Mouse (Mus musculus): ENCODE measurements at regions not wholly inside any gene's neighbourhood (a gene's known extent, or its start where the extent isn't known, plus 50 kb on each side); places are given as distances from the start of the nearest gene placed in this dataset.

DNA sequence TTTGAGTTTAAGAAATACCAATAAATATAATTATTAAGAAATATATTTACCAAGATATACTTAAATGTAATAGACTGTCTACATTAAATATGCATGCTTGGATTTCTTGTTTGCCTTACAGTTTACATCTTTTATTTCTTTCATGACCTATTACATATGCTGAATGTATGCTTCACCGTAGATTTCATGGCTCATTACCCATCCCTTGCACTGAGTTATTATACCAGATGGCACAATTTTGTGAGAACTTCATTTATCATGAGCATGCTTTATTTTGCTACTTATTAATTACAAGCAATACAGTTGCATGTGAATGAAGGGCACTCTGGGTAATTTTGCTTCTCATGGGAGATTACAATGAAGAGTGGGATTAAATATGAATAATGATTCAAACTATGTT, 856.0 kb upstream of the Nectin3 start:
- WGBS = 73% methylated on average over 1 of the region's 1 CpGs
- Histone ChIP-seq H3K9me3 (no peaks in the 10 kb centered on the region), H3K27me3 (replicated peaks) (no peaks in the 10 kb centered on the region), H3K36me3 (replicated peaks) (no peaks in the 10 kb centered on the region), H3K4me1 (no peaks in the 10 kb centered on the region), H3K9ac (no peak overlapping the region), H3K4me3 (no peak overlapping the region), H3K27ac (no peak overlapping the region), H3K4me2 (no peak overlapping the region)
- no peak for ATAC-seq (replicated peaks)

DNA sequence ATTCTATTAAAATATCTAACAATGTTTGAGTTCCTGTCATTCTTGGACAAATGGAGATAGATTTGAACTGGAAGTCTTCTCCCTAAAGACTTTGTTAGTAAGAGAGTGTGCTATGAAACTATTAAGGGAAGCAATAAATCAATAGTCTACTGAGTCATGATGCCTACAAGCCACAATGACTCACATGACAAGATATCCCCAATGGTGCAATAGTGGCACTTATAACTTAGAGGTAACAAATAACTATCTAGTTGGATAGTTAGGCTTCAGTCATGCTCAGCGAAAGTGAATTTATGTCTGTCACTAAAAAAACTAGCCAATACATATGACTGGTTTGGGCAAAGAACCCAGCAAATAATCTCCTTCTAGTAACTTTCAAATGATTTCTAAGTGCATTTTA, 889.1 kb upstream of the Dppa4 start:
- 88% methylated on average over 1 of the region's 1 CpGs for WGBS
- H3K9me3 ChIP-seq = no peaks in the 10 kb centered on the region
- no peak overlapping the region for H3K27ac ChIP-seq
- no peaks in the 10 kb centered on the region for H3K4me1 ChIP-seq
- H3K9ac ChIP-seq = no peak overlapping the region
- ATAC-seq (replicated peaks) = no peak
- no peaks in the 10 kb centered on the region for H3K27me3 ChIP-seq (replicated peaks)
- H3K36me3 ChIP-seq (replicated peaks) = no peaks in the 10 kb centered on the region
- no peak overlapping the region for H3K4me3 ChIP-seq
- no peak overlapping the region for H3K4me2 ChIP-seq

DNA sequence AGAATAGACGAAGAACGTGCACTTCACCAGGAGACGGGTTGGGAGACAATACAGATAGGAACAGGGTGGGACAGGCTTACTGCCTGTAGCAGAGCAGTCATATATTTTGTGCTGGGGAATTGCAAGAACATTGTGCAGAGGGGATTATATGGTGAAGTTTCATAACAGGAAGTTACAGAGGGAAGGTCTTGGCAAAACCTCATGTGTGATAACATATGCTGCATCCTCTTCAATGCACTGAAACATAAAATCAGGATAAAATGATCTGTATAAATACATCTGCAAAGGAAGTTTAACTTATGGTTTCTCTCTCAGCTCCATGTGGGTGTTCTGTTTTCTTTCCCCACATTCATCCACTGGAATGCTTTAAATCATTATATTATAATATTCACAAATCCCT, 876.5 kb upstream of the Dppa4 start:
- H3K4me1 ChIP-seq = no peaks in the 10 kb centered on the region

DNA sequence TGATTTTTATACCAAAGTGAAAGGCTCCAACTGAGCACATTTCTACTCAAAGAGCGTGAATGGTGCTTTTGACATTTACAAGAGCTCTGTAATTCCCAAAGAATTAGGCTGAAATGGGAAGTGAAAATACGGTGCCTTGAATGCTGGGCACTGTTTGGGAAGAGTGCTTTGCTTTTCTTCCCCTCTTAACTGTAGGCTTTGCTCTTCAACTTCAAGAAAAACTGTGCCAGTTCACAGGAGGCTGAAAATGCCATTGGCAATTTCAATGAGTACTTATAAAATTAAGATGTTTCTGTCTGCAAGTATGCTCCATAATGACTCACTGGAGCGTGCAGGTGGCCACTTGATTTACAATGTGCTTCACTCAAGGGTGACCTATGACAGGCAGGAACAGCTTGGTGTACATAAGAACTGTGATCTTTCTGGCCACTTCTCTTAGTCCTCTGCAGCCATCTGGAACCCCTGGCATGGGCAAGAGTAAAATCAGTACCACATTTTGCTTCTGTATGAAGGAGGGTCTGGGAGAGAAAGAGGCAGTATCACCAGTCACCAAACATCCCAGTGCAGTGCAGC, 864.8 kb upstream of the Dppa4 start:
- no peaks in the 10 kb centered on the region for H3K36me3 ChIP-seq (replicated peaks)
- H3K4me1 ChIP-seq = no peaks in the 10 kb centered on the region; the same call in 1 of the 2 replicates
- 45% methylated on average over 3 of the region's 3 CpGs for WGBS
- no peak overlapping the region for H3K4me3 ChIP-seq
- H3K27me3 ChIP-seq (replicated peaks) = no peaks in the 10 kb centered on the region
- no peaks in the 10 kb centered on the region for H3K9me3 ChIP-seq
- H3K9ac ChIP-seq = no peak overlapping the region
- H3K27ac ChIP-seq = no peak overlapping the region
- ATAC-seq (replicated peaks) = 0 out of 2 replicates have a peak, but pooled peaks have one; percentile 60
- H3K4me2 ChIP-seq = no peak overlapping the region

More for the DNA sequence above, 876.5 kb upstream of the Dppa4 start:
- Histone ChIP-seq H3K4me3 (no peak overlapping the region), H3K36me3 (replicated peaks) (no peaks in the 10 kb centered on the region), H3K27me3 (replicated peaks) (no peaks in the 10 kb centered on the region), H3K9me3 (no peaks in the 10 kb centered on the region), H3K4me2 (no peak overlapping the region), H3K9ac (no peak overlapping the region), H3K27ac (no peak overlapping the region)
- no peak for ATAC-seq (replicated peaks)
- WGBS = 88% methylated on average over 3 of the region's 3 CpGs

DNA sequence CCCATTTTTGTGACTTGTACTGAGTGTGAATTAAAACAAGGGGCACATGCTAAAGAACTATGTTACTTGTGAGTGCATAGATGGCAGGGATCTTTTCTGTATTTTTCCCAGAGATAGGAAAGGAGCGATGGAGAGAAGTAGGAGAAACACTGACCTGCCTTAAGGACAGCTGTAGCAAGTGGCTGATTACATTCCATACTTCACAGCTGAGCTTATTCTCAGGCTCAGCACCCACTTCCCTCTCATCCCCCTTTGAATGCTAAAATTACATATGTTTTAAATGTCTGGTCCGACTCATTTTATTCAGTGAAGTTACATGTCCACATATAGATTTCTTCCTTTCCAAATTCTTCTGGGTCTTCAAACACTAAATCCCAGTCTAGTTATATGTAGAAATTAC, 838.5 kb upstream of the Dppa4 start:
- ATAC-seq (replicated peaks) = no peak
- H3K9me3 ChIP-seq = no peaks in the 10 kb centered on the region
- WGBS = 89% methylated on average over 2 of the region's 2 CpGs

DNA sequence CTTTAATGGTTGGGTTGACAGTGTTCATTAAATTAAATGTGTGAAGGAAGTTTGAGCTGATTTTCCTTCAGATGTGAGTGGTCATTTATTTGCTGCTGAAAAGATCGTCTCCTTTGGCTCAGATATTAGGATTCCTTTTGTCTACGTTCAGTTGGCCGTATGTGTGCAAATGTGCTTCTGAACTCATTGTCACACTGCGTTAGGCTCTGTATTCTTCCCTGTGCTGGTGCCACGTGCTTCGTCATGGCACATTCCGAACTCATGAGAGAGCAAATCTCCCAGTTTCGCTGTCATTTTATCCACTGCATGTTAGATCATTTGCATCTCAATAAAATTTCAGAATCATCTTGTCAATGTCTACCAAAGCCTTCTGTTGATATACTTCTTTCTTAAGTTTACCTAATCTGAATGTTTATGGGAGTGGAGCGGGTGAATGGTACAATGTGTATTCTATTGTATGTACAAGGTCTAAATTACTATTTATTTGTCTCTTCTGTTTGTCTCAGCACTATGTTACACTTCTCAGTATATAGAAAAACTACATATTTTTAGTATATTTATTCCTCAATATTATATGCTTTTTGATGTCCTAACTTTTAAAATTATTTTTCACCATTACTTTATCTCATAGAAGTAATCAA, 808.0 kb upstream of the Dppa4 start:
- H3K4me2 ChIP-seq = peak overlapping the region; percentile 10
- H3K4me1 ChIP-seq = peaks cover 3% of the 10 kb centered on the region; the same call in 1 of the 2 replicates
- WGBS = 20% methylated on average over 9 of the region's 9 CpGs
- no peaks in the 10 kb centered on the region for H3K9me3 ChIP-seq
- no peak overlapping the region for H3K27ac ChIP-seq
- no peak overlapping the region for H3K4me3 ChIP-seq
- H3K27me3 ChIP-seq (replicated peaks) = no peaks in the 10 kb centered on the region
- ATAC-seq (replicated peaks) = no peak
- no peaks in the 10 kb centered on the region for H3K36me3 ChIP-seq (replicated peaks)
- H3K9ac ChIP-seq = no peak overlapping the region

More for the DNA sequence above, 838.5 kb upstream of the Dppa4 start:
- Histone ChIP-seq H3K9ac (no peak overlapping the region), H3K36me3 (replicated peaks) (no peaks in the 10 kb centered on the region), H3K4me2 (no peak overlapping the region), H3K27me3 (replicated peaks) (no peaks in the 10 kb centered on the region), H3K4me1 (no peaks in the 10 kb centered on the region), H3K27ac (no peak overlapping the region), H3K4me3 (no peak overlapping the region)

DNA sequence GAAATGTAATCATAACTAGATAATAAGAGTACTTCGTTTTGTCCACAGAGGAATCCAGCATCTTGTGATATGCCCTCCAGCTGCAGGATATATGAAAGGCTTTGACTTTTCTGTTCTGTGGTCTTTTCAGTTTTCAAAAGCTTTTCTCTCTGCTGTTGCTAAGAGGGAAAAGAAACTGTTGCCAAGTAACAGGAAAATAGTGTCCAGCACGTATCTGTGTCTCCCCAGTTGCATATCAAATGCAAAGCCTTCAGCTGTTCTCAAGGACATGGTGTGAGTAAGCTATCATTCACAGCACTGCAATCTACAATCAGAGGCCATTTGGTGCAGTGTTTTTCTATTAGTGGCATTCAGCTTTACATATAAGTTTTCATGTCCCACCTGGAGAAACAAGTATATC, 801.5 kb upstream of the Dppa4 start:
- ATAC-seq (replicated peaks) = peak; percentile 92
- WGBS = 18% methylated on average over 2 of the region's 2 CpGs
- no peaks in the 10 kb centered on the region for H3K9me3 ChIP-seq
- no peak overlapping the region for H3K9ac ChIP-seq
- H3K27me3 ChIP-seq (replicated peaks) = no peaks in the 10 kb centered on the region
- H3K36me3 ChIP-seq (replicated peaks) = no peaks in the 10 kb centered on the region
- H3K4me3 ChIP-seq = no peak overlapping the region
- no peak overlapping the region for H3K27ac ChIP-seq
- H3K4me2 ChIP-seq = no peak overlapping the region
- peaks cover 7% of the 10 kb centered on the region for H3K4me1 ChIP-seq

DNA sequence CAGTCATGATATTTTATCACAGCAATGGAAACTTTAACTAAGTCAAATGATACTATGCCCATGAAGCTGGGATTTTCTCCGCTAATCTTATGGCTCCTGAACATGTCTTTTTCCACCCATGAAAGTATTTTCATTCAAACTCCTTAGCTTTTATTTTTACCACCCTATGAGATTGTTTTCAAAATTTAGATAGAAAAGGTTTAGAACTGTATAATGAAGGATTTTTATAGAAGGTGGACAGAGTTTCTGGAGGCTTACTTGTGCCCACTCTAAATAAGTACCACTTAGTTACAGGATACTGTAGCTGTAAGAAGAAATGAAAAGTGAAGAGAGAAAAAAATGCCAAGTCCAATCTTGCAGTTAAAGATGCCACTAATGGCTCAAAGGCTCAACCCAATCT, 795.0 kb upstream of the Dppa4 start:
- no peaks in the 10 kb centered on the region for H3K4me1 ChIP-seq
- no peaks in the 10 kb centered on the region for H3K9me3 ChIP-seq
- H3K27me3 ChIP-seq (replicated peaks) = no peaks in the 10 kb centered on the region
- no peaks in the 10 kb centered on the region for H3K36me3 ChIP-seq (replicated peaks)
- H3K4me3 ChIP-seq = no peak overlapping the region
- ATAC-seq (replicated peaks) = no peak
- no peak overlapping the region for H3K4me2 ChIP-seq
- 92% methylated on average over 1 of the region's 1 CpGs for WGBS
- H3K27ac ChIP-seq = no peak overlapping the region
- no peak overlapping the region for H3K9ac ChIP-seq

DNA sequence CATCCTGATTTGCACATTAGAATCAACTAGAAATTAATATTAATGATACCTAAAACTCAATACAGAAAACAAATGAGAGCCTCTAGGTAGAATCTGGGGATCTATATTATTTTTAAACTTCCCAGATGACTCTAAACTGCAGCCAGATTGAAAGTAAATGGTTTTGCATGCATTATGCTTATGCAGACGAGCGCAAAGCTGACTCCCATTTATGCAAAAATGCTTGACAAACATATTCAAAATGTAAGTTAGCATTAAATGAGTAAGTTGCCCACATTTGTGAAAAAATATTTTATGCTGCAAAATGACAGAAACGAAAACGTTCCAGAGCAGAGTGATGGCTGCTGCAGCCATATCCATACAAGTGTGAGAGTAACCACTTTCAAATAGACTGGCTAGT, 757.7 kb upstream of the Dppa4 start:
- H3K4me1 ChIP-seq = no peaks in the 10 kb centered on the region
- H3K27me3 ChIP-seq (replicated peaks) = no peaks in the 10 kb centered on the region
- H3K9me3 ChIP-seq = no peaks in the 10 kb centered on the region
- H3K4me3 ChIP-seq = no peak overlapping the region
- H3K9ac ChIP-seq = no peak overlapping the region
- no peaks in the 10 kb centered on the region for H3K36me3 ChIP-seq (replicated peaks)
- no peak overlapping the region for H3K4me2 ChIP-seq
- no peak overlapping the region for H3K27ac ChIP-seq
- ATAC-seq (replicated peaks) = no peak
- WGBS = 89% methylated on average over 4 of the region's 4 CpGs

DNA sequence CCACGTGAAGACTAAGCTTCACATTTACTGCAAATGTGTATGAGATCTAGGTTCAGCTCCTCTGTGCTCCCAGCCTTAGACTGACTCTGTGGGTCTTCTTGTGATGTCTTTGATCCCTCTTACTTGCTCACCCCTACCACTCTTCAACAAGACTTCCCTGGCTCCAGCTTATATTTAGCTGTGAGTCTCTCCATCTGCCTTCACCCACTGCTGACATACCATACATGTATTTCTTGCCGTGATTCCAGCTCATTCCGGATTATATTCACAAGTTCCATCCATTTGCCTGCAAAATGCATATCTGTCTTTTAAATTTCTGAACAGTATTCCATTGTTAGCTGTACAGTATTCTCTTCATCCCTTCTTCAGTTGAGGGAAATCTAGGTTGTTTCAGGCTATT, 756.9 kb upstream of the Dppa4 start:
- Histone ChIP-seq H3K27me3 (replicated peaks) (no peaks in the 10 kb centered on the region), H3K4me3 (no peak overlapping the region), H3K36me3 (replicated peaks) (no peaks in the 10 kb centered on the region), H3K4me1 (no peaks in the 10 kb centered on the region), H3K9ac (no peak overlapping the region), H3K9me3 (no peaks in the 10 kb centered on the region), H3K27ac (no peak overlapping the region), H3K4me2 (no peak overlapping the region)
- no peak for ATAC-seq (replicated peaks)
- 90% methylated on average over 3 of the region's 3 CpGs for WGBS

DNA sequence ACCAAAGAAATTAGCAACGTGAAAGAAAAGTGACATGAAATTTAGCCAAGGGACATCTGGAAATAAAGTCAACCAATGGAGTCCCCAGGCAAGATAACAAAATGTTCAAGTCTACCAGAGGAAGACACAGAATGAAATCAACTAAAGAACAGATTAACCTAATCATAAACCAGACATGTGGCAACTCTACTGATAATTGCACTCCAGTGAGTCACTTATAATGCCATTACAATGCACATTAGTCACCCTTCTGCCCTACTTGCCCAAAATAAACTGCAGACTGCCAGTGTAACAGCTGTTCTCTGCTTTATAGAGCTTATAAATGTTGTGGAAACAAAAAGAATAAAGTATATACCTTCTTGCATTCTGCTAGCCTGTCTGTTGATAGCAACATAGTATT, 747.0 kb upstream of the Dppa4 start:
- H3K27me3 ChIP-seq (replicated peaks) = no peaks in the 10 kb centered on the region
- no peaks in the 10 kb centered on the region for H3K4me1 ChIP-seq
- H3K27ac ChIP-seq = no peak overlapping the region
- no peak overlapping the region for H3K9ac ChIP-seq
- H3K9me3 ChIP-seq = no peaks in the 10 kb centered on the region
- 59% methylated on average over 1 of the region's 1 CpGs for WGBS
- H3K4me3 ChIP-seq = no peak overlapping the region
- no peak overlapping the region for H3K4me2 ChIP-seq
- ATAC-seq (replicated peaks) = no peak
- H3K36me3 ChIP-seq (replicated peaks) = no peaks in the 10 kb centered on the region

DNA sequence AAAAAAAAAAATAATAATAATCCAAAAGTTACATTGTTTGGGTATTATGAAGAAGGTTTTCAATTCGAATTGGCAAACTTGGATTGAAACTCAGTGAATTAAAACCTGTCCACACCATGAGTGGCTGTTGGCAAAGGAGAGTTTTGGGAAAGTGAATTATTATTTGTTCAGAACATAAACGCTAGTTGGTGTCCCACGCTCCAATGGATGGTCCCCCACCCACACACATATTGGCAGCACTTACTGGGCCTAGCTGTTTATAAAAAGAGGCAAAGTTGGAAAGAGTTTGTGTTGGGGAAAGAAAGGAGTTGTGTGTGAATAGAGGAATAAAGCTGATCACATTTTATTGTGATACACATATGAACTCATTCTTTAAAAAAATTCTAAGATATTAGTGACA, 732.4 kb upstream of the Dppa4 start:
- no peak for ATAC-seq (replicated peaks)
- H3K4me1 ChIP-seq = no peaks in the 10 kb centered on the region
- H3K9me3 ChIP-seq = no peaks in the 10 kb centered on the region
- H3K9ac ChIP-seq = no peak overlapping the region
- H3K4me3 ChIP-seq = no peak overlapping the region
- H3K4me2 ChIP-seq = no peak overlapping the region
- no peaks in the 10 kb centered on the region for H3K27me3 ChIP-seq (replicated peaks)
- 84% methylated on average over 3 of the region's 3 CpGs for WGBS
- no peak overlapping the region for H3K27ac ChIP-seq
- no peaks in the 10 kb centered on the region for H3K36me3 ChIP-seq (replicated peaks)

DNA sequence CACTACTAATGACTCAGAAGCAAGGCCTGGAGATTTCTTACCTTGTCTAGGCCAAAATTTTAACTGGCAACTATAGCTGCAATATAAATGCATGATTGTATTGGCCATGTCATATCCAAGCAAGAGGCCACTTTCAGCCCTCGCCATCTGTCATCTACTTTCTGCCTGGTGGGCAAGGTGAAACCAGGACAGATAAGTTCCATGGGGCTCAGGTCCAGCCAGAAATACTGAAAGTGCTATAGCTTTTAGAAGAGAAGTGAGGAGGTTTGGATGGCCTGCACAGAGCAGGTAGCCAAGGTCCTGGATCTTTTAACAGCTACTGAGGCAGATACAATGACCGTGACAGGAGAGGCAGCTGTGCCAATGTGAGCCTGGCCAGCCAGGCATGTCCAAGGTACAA, 715.5 kb upstream of the Dppa4 start:
- no peak overlapping the region for H3K27ac ChIP-seq
- H3K4me3 ChIP-seq = no peak overlapping the region
- no peaks in the 10 kb centered on the region for H3K4me1 ChIP-seq
- ATAC-seq (replicated peaks) = no peak
- H3K4me2 ChIP-seq = no peak overlapping the region
- WGBS = 97% methylated on average over 2 of the region's 2 CpGs
- no peaks in the 10 kb centered on the region for H3K27me3 ChIP-seq (replicated peaks)
- no peak overlapping the region for H3K9ac ChIP-seq
- no peaks in the 10 kb centered on the region for H3K36me3 ChIP-seq (replicated peaks)
- H3K9me3 ChIP-seq = no peaks in the 10 kb centered on the region

Measured in midbrain, embryonic 15.5 days (tissue).